Mouse (Mus musculus): ENCODE measurements at regions not wholly inside any gene's neighbourhood (a gene's known extent, or its start where the extent isn't known, plus 50 kb on each side); places are given as distances from the start of the nearest gene placed in this dataset.

DNA sequence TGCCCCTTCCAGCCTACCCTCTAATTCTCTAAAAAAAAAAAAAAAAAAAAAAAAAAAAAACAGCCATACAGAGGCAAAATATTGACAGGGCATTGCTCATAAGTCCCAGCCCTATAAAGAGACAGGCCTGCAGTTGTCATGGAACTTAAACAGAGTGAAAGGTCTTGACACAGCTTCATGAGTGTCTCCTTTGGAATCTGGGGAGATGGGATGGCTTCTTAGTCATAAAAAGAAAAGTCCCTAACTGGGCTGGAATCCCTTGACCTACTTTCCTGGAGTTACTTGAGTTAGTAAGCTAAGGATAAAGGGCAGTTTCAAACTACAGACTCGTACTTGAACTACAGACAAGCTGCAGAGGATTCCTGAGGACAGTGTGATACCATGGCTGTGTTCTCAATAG lies 297.7 kb upstream of the Nr3c2 start:
- Histone ChIP-seq H3K4me3 (no peak overlapping the region), H3K36me3 (no peaks in the 10 kb centered on the region), H3K4me2 (replicated peaks) (no peak overlapping the region), H3K27ac (replicated peaks) (no peak overlapping the region), H3K4me1 (no peaks in the 10 kb centered on the region), H3K27me3 (no peaks in the 10 kb centered on the region), H3K9ac (replicated peaks) (no peak overlapping the region), H3K9me3 (no peaks in the 10 kb centered on the region)
- 87% methylated on average over 1 of the region's 1 CpGs for WGBS
- ATAC-seq (replicated peaks), result no peak

DNA sequence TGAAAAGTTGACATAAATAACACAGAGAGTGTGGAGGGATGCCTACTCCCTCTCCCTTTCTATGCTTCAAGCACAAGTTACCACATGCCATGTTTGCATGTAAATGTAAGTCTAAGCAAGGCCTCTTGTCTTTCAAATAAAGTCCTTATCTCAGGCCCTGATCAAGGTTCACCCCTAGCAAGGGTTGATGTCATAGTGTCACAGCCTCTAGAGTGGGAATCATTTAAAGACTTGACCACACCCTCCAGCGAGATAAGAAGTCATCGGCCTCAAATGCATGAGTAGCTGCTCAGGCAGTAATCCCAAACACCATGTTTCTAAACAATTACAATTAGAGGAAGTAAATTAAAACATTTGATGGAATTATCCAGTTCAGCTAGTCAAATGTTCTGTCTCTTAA lies 280.5 kb upstream of the Nr3c2 start:
- Histone ChIP-seq H3K36me3 (no peaks in the 10 kb centered on the region), H3K4me1 (no peaks in the 10 kb centered on the region), H3K9ac (replicated peaks) (no peak overlapping the region), H3K4me3 (no peak overlapping the region), H3K27ac (replicated peaks) (no peak overlapping the region), H3K9me3 (no peaks in the 10 kb centered on the region; the same call in 1 of the 2 replicates), H3K27me3 (no peaks in the 10 kb centered on the region), H3K4me2 (replicated peaks) (no peak overlapping the region)
- 93% methylated on average over 2 of the region's 2 CpGs for WGBS
- ATAC-seq (replicated peaks), result no peak

DNA sequence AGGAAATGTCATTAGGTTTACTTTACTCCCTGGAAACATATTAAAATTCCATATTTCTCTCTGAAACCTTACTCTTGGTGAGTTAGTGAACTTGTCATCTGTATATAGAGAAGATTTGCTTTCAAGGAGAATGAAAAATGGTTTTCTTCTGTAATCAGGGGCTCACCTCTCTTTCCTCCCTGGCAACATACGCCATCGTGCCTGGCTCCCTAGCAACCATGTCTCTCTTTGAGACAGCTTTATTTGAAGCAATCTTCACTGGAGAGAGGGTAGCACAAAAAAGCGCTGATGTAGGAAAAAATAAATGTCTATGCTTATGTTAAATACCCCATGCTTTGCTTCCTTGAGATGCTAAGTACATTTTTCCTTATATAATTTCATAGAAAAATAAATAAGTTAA lies 278.4 kb upstream of the Nr3c2 start:
- no peaks in the 10 kb centered on the region; the same call in 1 of the 2 replicates for H3K9me3 ChIP-seq
- H3K27ac ChIP-seq (replicated peaks), result no peak overlapping the region
- no peak for ATAC-seq (replicated peaks)
- no peaks in the 10 kb centered on the region for H3K36me3 ChIP-seq
- no peaks in the 10 kb centered on the region for H3K27me3 ChIP-seq
- no peaks in the 10 kb centered on the region for H3K4me1 ChIP-seq
- H3K4me2 ChIP-seq (replicated peaks), result no peak overlapping the region
- H3K9ac ChIP-seq (replicated peaks), result no peak overlapping the region
- 76% methylated on average over 3 of the region's 3 CpGs for WGBS
- no peak overlapping the region for H3K4me3 ChIP-seq

DNA sequence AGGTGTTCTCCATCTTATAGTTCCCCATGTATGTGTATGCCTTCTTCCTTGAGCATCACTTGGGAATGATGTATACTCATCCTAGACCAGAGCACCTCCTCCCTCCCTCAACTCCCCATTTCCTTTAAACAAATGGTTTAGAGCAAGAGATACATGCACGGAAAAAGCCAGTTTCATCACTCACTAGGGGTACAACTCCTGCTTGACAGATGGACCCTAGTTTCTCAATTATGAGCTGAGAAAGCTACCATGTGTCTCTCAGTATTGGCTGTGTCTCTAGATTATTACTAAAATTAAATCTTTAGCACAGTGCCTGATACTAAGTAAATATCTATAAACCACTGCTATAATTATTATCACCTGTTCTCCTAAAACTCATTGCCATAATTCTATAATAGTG lies 266.2 kb upstream of the Nr3c2 start:
- 60% methylated on average over 1 of the region's 1 CpGs for WGBS
- Histone ChIP-seq H3K27ac (replicated peaks) (no peak overlapping the region), H3K9me3 (no peaks in the 10 kb centered on the region), H3K9ac (replicated peaks) (no peak overlapping the region), H3K4me3 (no peak overlapping the region), H3K4me2 (replicated peaks) (no peak overlapping the region), H3K4me1 (no peaks in the 10 kb centered on the region), H3K27me3 (no peaks in the 10 kb centered on the region), H3K36me3 (no peaks in the 10 kb centered on the region)
- no peak for ATAC-seq (replicated peaks)

Measured in forebrain, embryonic 15.5 days (tissue).